Mouse (Mus musculus): Measurements from ENCODE around the gene Cdkl3.

The Cdkl3 gene

GRCm38 (mm10) chr11:52127169-52127568, 123.1 kb downstream of the Cdkl3 start:
- no peak for DNase-seq

GRCm38 (mm10) chr11:52127760-52128159, 123.7 kb downstream of the Cdkl3 start:
- no peak for DNase-seq

GRCm38 (mm10) chr11:52128316-52129061, 124.5 kb downstream of the Cdkl3 start:
- no peak for DNase-seq

- DNase-seq = peak; percentile 40
Observed at GRCm38 (mm10) chr11:52129171-52129570, 125.2 kb downstream of the Cdkl3 start.

GRCm38 (mm10) chr11:52129621-52130450, 125.8 kb downstream of the Cdkl3 start:
- DNase-seq = no peak

GRCm38 (mm10) chr11:52130451-52131068, 126.5 kb downstream of the Cdkl3 start:
- peak; percentile 34 for DNase-seq

Measured in thymus, postnatal 4 days (tissue).